Mouse (Mus musculus) C2C12 (cell line): ENCODE results near the gene Arhgef19.

Experiments
- CTCF ChIP-seq: IDR thresholded peaks from one replicate; pipeline ENCODE4 v1.5.1; 2011; ENCODE audit not compliant: control insufficient read depth, insufficient read depth, insufficient read length
- MAX ChIP-seq: IDR thresholded peaks from one replicate; pipeline ENCODE4 v1.6.1; 2011; ENCODE audit warnings: mild to moderate bottlenecking, control low read depth
- MYOD1 ChIP-seq: IDR thresholded peaks from one replicate; pipeline ENCODE4 v1.6.1; 2011; ENCODE audit warnings: low read depth; ENCODE audit not compliant: control insufficient read depth, insufficient read length
- MYOG ChIP-seq: IDR thresholded peaks from one replicate; pipeline ENCODE4 v1.6.1; 2011; ENCODE audit not compliant: control insufficient read depth, insufficient read length; ENCODE audit errors: extremely low read depth
- USF1 ChIP-seq: IDR thresholded peaks from one replicate; pipeline ENCODE4 v1.6.1; 2011; ENCODE audit warnings: low read depth, mild to moderate bottlenecking, control low read depth, moderate library complexity

GRCm38 (mm10) chr4:141302428-141303401 is 63.4 kb downstream of the Arhgef19 start:
- TF ChIP-seq CTCF (no peak), MAX (no peak), MYOD1 (no peak), USF1 (no peak), MYOG (no peak)
